Mouse (Mus musculus) forebrain, embryonic 10.5 days (tissue): ENCODE data around the gene Htr1f. TPM values are rescaled to one million over a fixed set of nuclear protein-coding genes. Genes with fewer than 3 reads are reported as not detected.

Source experiments
- DNase-seq: peaks from one replicate; pipeline ENCODE4 v3.0.0-alpha.2; 2017; ENCODE audit warnings: low spot score; ENCODE audit errors: extremely low spot score
- H3K27ac ChIP-seq: fragments of 300-500 bp; sonication (generic); 2 replicates; pipeline ENCODE4 v1.5.1; 2016; ENCODE audit warnings: mild to moderate bottlenecking
- H3K27me3 ChIP-seq: fragments of 300-500 bp; sonication (generic); 2 replicates; pipeline ENCODE4 v1.6.1; 2016; ENCODE audit warnings: mild to moderate bottlenecking; ENCODE audit not compliant: poor library complexity, severe bottlenecking
- H3K36me3 ChIP-seq: fragments of 300-500 bp; sonication (generic); replicated peaks from 2 replicates; pipeline ENCODE4 v1.6.1; 2016; ENCODE audit warnings: mild to moderate bottlenecking, moderate library complexity
- H3K4me1 ChIP-seq: fragments of 300-500 bp; sonication (generic); 2 replicates; pipeline ENCODE4 v1.6.1; 2016
- H3K4me3 ChIP-seq: fragments of 300-500 bp; sonication (generic); 2 replicates; pipeline ENCODE4 v1.5.1; 2016; ENCODE audit warnings: mild to moderate bottlenecking, moderate library complexity
- H3K9me3 ChIP-seq: fragments of 300-500 bp; sonication (generic); 2 replicates; pipeline ENCODE4 v1.6.1; 2016; ENCODE audit warnings: mild to moderate bottlenecking, moderate library complexity
- WGBS: fragments of 180-500 bp; shearing (Covaris S2); methylation state at CpG from one replicate; pipeline ENCODE4 v1.1.7; 2016; 5-methylcytosine and 5-hydroxymethylcytosine counted together
- microRNA-seq: library from miRNA; unstranded; fragments of <30 nt; microRNA quantifications from one replicate; pipeline ENCODE4, GENCODE M21; 2017
- polyA plus RNA-seq: library from polyadenylated mRNA; unstranded; fragments of >200 nt; fragmentation: Nextera tagmentation; extraction: Ambion mirVana; gene quantifications from 2 replicates; pipeline ENCODE4 v1.2.1, GENCODE M21; 2016

The Htr1f gene
- polyA plus RNA-seq, 1 experiment from 2014 or later = not detected

DNA sequence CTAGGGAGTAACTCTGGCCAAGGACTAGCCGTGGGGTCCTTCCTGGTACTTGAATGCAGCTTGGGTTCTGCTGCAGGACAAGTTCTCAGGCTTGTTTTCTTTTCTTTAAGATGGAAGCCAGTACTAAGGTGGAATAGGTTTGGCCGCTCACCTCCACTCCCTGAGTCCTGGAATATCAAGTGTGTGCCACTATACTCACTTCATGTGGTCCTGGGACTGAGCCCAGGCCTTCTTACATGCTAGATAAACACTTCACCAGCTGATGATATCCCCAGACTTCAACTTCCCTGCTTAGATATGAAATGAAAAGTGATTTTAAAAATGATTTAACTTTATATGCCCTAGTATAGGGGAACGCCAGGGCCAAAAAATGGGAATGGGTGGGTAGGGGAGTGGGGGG lies 228.3 kb downstream of the Htr1f start:
- DNase-seq = no peak
- WGBS = 91% methylated on average over 3 of the region's 3 CpGs

GRCm38 (mm10) chr16:64876631-64877265 lies 228.9 kb downstream of the Htr1f start:
- Histone ChIP-seq H3K4me1 (0 out of 2 replicates have a peak, but pooled peaks cover 3% of the 10 kb centered on the region), H3K27me3 (no peaks in the 10 kb centered on the region), H3K9me3 (no peaks in the 10 kb centered on the region), H3K27ac (no peak overlapping the region), H3K4me3 (no peak overlapping the region), H3K36me3 (no peaks in the 10 kb centered on the region)
- no peak for DNase-seq
- 77% methylated on average over 4 of the region's 4 CpGs for WGBS

More for the DNA sequence above, 228.3 kb downstream of the Htr1f start:
- Histone ChIP-seq H3K27me3 (no peaks in the 10 kb centered on the region), H3K4me3 (no peak overlapping the region), H3K9me3 (no peaks in the 10 kb centered on the region), H3K27ac (no peak overlapping the region), H3K36me3 (no peaks in the 10 kb centered on the region), H3K4me1 (0 out of 2 replicates have a peak, but pooled peaks cover 3% of the 10 kb centered on the region)

DNA sequence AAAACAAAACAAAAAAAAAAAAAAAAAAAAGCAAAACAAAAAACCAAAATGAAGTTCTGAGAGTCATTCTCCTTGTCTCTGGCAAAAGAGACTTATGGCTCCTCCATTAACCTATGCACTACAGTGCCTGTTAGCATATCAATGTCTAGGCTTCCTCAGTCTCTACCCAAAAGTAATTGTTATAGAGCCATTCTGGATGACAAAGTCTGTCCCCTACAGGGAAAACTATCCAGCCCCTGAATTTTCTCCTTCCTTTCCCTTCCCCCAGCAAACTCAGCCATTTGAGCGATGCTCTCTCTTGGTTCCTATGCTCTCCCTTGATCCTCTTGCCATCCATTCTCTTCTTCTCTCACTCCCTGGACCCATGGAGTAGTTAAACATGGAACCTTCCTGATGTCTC lies 229.8 kb downstream of the Htr1f start:
- WGBS = 89% methylated on average over 1 of the region's 1 CpGs
- H3K27ac ChIP-seq = no peak overlapping the region
- no peaks in the 10 kb centered on the region for H3K27me3 ChIP-seq

GRCm38 (mm10) chr16:64875384-64875783 lies 230.3 kb downstream of the Htr1f start:
- Histone ChIP-seq H3K36me3 (no peaks in the 10 kb centered on the region), H3K27me3 (no peaks in the 10 kb centered on the region), H3K27ac (no peak overlapping the region), H3K9me3 (no peaks in the 10 kb centered on the region), H3K4me3 (no peak overlapping the region), H3K4me1 (0 out of 2 replicates have a peak, but pooled peaks cover 3% of the 10 kb centered on the region)
- DNase-seq = no peak
- 93% methylated on average over 10 of the region's 10 CpGs for WGBS

More for the DNA sequence above, 229.8 kb downstream of the Htr1f start:
- no peaks in the 10 kb centered on the region for H3K36me3 ChIP-seq
- no peaks in the 10 kb centered on the region for H3K9me3 ChIP-seq
- DNase-seq = no peak
- H3K4me1 ChIP-seq = 0 out of 2 replicates have a peak, but pooled peaks cover 3% of the 10 kb centered on the region
- no peak overlapping the region for H3K4me3 ChIP-seq

Small RNA genes lying within 50 kb of the gene (microRNA-seq; reads per million reads assigned to microRNA genes)
- not detected for gene Gm23374
